Mouse (Mus musculus) heart, postnatal 4 days (tissue): Measurements from ENCODE around the gene Col6a3. TPM values are rescaled to one million over a fixed set of nuclear protein-coding genes. Genes with fewer than 3 reads are reported as not detected.

Experiments used
- DNase-seq: peaks from one replicate; pipeline ENCODE4 v3.0.0; 2021
- total RNA-seq, 2 experiments: library from RNA; stranded (reverse); gene quantifications; 2 replicates each; pipeline ENCODE4 v1.2.3; 2021

The Col6a3 gene
- total RNA-seq, 2 experiments from 2014 or later: 103 to 109 TPM

DNA sequence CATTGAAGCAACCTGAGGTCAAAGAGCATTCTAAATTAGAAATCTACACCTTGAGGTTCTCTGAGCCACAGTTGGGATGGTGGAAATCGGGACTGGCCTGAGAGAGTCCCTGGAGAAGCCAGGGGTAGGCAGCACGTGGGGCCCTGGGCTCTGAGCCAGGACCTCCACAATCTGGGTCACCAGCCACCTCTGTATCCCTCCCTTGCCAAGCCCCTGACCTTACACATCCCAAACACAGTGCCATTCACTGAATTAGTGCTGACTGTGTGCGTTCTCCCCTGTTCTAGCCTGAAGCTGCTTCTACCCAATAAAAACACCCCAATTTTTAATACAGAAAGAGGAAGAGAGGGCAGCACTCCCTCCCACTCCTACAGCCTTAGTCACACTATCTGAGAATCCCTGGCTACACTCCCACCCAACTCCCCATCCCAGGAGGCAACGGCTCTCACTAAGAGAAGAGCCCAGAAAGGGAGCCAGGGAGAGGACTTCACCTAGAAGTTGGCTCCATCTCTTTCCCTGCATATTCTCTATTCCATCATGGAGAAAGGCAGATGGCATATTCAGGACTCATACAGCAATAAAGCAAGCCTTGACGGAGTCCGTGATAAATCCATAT, 46.4 kb downstream of the Col6a3 start:
- peak; percentile 79 for DNase-seq

DNA sequence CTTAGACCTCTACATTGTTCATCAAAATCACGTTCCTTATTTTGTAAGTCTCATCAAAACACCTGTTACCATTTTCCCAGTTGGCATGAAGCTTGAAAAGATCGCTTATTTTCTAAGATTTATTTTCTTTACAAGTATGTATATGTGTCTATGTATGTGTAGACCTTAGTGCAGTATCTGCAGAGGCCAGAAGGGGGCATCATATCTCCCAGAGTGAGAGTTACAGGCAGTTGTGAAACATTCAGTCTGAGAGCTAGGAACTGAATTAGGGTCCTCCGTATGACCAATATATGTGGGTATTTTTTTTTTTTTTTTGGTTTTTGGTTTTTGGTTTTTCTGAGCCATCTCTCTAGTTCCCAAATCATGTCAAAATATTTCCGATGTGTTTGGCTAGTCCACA, 50.4 kb downstream of the Col6a3 start:
- DNase-seq: no peak

DNA sequence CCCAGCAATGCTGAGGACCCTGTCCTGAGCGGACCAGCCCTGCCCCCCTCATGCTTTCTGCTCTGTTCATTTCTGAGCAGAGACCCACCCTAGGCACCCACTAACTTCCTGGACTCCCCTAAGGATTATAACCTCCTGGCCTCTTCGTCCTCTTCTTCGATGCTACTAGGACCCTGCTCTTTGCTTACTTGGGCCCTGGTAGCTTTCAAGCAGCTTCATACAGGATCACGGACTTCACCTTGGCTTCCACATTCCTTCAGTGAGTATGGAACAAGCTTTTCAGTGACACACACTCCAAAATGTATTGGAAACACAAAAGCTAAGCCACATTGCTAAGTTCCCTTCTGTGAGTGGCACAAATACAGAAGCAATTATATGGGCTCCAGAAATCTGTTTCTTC, 52.8 kb downstream of the Col6a3 start:
- no peak for DNase-seq

DNA sequence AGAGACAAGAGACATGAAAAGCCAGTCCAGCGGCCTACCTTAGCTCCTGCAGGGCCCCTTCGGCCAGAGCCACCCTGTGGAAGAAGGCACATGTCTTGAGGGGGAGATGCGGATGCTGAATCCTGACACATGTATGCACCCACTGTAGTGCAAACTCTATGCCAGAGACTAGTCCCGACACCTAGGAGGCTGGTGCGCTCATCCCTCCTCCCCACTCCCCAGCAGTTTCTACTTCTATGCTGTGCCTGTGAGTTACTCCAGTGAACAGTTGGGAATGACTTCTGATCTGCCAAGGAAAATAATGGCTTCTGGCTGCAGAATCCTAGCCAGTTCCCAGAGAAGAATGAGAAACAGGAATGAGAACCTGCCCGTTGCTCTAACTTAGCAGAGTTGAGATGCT, 54.3 kb downstream of the Col6a3 start:
- no peak for DNase-seq

DNA sequence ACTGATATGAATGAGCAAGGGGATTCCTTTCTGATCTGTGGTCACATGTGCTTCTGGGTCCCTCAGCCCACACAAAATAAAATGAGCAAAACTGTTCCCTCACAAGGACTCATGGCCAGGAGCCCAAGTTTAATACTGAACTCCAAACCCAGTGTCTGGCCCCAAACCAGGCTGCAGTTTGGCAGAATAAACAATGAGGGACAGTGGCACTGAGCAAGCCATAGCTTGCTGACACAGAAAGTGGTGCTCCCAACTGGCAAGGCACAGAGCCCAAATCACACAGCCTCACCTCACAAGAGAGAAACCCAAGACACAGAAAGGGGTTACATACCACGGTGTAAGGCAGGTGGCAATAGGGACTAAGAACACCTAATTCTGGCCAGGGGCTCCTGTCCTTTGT, 63.3 kb downstream of the Col6a3 start:
- DNase-seq: no peak

DNA sequence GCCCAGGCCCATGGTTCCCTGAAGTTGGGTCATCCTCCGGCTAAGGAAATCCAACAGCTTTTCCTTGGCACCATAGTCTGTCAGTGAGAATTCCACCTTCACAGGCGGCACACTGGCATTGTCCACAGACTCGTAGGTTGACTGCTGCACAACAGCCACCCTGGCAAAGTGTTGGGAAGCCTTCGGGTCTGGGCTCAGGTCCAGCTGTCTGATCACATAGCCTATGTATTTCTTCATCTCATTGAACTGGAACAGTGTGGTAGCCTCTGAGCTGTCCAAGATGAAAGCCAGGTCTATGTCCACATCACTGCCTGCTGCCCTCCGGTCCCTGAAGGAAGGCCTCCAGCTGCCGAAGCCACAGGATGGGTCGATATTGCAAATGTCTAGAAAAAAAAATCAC, 64.7 kb downstream of the Col6a3 start:
- no peak for DNase-seq

DNA sequence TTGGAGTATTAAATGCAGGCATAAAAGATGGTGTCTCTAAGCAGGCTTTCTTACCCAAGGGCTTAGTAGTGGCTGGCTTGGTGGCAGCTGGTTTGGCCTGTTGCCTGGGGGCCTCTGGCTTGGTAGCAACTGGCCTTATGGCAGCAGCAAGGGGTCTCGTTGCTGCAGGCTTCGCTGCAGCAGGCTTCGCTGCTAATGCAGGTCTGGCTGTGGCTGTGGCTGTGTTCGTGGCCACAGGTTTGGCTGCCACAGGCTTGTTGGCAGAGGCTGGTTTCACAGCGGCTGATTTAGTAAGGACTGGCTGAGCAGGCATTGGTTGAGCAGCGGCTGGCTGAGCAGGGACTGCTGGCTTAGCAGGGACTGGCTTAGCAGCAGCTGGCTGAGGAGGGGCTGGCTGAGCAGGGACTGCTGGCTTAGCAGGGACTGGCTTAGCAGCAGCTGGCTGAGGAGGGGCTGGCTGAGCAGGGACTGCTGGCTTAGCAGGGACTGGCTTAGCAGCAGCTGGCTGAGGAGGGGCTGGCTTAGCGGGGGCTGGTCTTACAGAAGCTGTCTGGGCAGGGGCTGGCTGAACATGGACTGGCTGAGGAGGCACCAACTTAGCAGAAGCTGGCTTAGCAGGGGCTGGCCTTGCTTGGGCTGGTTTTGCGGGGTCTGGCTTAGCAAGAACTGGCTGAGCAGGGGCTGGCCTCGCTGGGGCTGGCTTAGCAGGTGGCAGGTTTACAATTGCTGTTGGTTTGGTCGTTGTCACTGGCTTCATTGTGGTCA, 68.1 kb downstream of the Col6a3 start:
- DNase-seq: peak; percentile 58

DNA sequence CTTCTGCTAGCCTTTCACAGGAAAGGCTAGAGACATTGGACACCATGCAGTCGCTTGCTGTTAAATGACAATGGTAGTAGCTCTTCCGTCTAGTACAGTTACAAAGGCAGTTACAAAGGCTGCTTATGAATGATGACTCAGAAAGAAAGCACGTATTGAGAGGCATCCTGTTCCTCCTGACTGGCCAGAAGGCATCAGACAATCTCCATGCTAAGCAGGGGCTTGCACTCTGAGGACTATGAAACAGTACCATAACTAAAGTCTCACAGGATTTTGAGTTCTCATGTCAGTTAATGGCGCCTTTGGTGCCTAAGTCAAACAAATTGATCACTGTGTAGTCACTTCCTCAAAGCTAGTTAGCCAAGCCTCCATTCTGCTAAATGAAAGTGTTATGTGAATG, 72.6 kb downstream of the Col6a3 start:
- no peak for DNase-seq

DNA sequence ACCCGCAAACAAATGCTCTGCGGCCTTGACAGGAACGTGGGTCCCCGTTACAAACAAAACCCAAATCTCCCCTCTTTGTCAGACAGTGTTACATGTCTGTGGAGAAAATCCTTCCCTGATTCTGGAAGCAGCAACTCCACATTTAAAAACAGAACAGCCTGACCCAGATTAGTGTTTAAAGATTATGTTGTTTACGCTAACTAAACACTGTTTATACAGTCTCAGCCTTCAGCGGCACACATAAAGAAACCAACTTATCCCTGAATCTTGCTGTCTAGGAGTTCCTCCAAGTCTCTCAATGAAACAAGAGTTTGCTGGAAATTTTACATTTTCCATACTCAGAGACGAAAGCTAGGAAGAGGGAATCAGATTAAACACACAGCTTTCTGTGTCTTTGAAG, 73.7 kb downstream of the Col6a3 start:
- no peak for DNase-seq

DNA sequence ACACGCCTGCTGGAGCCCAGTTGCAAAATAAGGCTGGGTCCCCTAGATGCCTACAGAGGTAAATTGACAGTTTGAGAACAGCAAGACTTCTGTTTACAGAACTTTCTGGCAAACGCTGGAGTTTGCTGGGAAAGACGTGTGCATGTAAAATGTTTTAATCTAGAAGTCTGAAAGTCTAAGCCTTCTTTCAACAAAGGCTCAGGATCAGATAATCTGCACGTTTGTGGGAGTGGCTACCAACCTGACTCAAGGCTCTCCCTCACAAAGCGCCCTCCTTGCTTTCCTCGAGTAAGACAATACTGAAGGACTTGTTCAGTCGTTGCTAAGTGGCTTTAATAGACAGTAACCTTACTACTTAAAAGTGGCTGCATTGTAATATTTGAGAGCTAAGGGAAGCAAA, 74.5 kb downstream of the Col6a3 start:
- DNase-seq: no peak

DNA sequence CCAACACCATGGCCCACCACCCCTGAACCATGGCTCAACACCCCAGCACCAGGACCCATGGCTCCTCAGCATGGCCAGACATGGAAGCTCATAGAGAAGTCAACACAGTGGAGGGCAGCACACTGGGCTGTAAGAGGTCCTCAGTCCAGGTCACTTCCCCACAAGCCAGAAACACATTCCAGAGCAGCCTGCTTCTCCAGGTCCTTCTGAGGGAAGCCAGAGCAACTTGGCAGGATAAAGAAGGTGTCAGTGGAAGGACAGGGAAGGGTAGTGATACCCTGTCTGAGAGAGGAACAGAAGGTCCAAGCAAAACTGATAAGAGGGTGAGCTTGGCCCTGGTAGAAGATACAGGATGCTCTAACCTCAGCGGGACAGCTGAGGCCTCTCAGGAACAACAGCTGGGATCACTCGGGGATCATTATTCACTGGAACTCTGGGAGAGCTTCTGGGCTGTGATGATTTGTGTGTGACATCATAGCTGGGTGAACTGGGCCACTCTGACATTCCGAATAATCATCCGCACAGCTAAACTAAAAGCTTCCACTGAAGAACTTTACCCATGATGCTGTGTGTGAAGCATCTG, 85.6 kb downstream of the Col6a3 start:
- peak; percentile 38 for DNase-seq

DNA sequence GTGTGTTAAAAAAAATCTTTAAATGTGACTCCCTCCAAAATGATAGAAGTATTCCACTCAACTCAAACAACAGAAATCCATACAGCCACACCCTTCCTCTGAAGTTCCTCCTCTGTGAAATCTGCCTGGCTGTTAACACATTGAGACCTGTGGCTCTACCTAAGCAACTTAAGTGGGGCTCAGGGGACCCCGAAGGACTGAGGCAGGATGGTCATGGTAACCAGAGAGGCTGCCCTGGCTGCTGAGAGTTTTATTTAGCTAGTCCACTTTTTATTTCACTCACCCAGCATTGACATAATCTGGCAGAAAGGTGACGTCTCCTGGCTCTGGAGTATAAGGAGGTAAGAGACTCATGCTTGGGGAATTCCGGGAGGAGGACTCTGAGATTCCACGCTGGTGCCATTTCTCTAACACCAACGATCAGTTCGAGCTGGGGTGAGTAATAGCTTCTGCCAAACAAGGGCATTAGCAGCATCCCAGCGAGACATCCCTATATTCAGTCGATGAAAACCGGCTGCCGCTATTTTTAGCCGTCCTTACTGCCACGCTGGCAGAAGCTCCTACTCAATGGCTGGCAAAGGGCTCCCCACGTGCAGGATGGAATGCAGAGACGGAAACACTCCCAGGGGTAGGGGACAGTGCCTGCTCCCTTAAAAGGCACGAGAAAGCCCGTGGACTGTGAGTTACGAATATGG, 89.8 kb downstream of the Col6a3 start:
- DNase-seq: peak; percentile 79

DNA sequence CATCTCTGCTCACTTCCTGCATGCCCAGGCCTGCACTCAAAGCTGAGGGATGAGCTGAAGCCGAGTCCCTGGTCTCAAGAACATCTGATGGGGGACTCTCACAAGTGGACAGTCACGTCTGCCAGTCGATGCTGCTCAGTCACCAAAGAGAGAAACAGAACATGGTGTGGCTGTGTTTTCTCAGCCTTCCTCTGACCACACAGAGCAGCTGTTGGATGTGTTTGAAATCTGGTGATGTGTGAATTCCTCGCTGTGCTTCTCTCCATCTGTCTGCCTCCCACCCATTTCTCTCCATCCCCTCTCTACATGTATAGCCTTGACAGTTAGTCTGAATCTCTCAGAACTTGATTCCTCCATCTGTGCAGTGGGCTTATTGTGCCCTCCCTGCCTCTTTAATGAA, 92.5 kb downstream of the Col6a3 start:
- peak; percentile 12 for DNase-seq

DNA sequence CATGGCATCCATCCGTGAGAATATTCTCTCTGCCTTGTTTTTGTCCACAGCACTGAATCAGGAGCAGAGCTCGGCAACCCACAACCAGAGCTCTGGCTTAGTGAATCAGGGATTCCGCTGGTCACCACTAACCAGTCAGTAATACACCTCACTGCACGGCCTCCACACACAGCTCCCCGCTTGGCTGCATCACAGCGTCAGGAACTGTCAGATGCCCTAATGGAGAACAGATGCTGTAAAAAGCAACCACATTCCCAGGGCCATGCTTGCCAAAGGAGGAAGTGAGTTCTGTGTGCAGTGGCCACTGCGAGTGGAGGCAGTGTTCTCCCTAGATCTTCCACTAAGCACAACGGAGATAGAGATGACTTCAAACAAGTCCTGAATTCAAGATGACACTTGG, 93.6 kb downstream of the Col6a3 start:
- peak; percentile 60 for DNase-seq

DNA sequence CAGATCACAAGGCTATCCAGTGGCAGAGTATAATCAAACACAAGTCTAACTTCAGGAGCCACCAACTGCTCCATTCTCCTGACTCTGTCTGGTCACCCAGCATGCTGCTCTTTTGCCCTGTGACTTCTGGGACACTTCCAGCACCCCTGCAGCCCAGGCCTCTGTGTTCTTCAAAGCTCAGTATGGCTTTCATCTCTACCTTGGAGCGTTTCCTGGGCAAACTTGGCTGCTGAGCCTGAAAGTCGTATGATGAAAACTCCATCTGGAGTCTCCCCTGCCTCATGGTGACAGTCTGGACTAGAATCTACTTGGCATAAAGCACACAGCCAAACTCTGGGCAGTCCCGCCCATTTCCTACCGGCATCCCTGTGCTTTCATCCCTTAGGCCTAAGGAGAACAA, 95.2 kb downstream of the Col6a3 start:
- no peak for DNase-seq

DNA sequence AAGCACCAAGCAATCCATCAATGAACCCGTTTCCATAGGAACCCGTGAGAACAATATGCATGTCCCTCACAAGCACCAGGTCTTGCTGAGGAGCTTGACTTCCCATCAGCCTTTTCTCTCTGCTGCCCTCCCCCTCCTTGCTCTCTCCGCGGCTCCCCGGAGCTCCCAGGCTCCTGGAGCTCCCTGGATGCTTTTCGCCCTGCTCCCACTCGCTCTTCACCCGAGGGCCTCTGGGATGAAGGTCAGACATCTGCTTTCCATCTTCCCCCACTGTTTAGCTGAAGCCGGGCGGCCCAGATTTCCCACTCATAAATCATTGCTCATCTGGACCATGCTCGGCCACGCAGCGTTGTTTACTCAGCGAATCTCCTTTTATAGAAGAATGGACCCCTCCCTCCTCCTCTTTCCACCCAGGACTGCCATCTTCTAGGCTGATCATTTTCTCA, 99.8 kb downstream of the Col6a3 start:
- peak; percentile 63 for DNase-seq

DNA sequence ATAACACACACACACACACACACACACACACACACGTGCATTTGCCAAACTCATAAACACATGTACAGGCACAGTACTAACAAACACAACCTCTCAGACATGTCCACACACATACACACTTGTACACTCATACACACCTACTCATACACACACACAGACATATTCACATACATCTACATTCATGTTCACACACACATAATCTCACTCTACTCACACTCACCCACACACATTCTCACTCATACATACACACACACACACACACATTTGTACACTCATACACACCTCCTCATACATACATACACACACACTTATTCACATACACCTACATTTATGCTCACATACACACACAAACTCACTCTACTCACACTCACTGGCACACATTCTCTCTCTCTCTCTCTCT, 100.3 kb downstream of the Col6a3 start:
- no peak for DNase-seq

DNA sequence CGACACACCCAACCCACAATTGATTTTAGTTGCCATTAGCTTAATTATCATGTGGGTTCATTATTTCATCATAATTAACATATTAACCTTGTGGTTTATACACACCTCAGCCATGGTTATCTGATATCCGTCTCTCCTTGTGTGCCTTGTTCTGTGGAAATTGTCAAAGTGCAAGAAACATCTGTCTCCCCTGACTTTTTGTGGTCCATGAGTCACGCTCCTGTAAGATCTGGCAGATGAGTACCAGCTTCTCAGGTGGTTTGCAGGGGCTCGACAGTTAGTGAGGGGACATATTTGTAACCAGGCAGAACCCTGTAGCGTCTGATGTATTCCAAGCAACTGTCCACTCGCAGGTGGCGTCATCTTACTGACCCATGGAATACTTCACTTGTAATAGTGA, 101.1 kb downstream of the Col6a3 start:
- DNase-seq: no peak

DNA sequence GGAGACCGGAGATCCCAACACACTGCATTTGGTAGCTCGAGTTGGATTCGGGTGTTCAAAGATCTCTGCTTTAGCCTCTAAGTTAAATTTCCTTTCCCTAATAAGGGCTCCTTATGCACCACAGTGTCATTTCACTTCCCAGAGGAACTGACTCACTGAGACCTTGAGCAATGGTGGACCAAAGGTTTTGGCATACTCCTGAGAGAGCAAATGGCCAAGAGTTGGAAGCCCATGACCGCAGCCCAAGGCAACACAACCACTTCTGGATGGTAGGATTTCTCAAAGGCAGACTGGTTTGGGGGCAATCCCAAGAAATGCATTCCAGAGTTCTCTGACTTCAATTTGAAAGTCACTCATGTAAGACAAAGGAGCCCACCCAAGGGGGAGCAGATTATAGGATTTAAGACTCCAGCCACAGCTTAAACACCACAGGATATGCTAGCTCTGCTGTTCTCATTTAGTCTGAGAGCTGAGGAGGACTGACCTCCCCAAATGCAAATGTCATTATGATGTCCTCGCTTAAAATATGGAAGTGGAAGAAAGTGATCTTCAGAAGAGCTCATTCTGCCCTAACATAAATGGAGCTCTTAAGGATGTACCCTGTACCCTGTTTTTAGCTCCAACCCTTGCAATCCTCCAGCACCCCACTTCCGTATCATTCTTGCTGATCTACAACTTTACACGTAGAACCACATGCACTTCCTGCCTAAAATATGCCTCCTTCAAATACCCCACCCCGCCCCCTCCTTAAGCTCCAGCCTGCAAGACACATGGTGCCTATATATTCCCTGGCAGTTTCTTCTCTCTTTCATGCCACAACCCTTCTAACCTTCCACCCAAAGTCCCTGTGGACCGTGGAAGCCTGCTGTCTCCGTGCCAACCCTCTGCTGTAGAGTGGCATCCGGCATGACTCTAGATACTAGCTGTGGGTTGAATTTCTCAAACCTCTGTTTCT, 103.3 kb downstream of the Col6a3 start:
- no peak for DNase-seq

DNA sequence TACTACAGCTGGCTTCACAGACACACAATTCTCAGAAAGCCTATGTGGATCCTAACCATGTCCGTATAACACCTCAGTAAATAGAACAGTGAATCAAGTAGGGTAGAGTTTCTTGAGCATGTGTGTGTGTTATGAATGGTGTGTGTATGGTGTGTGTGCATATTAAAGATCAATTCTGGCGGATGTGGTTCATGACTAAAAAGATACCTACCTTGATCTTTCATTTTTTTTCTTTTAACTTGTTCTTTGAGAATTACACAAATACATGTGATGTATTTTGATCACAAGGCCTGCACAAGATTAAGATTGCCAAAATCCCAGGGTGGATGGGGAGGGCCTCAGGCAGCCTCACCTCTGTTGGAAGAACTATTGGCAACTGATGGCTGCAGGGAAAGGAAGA, 104.9 kb downstream of the Col6a3 start:
- no peak for DNase-seq

DNA sequence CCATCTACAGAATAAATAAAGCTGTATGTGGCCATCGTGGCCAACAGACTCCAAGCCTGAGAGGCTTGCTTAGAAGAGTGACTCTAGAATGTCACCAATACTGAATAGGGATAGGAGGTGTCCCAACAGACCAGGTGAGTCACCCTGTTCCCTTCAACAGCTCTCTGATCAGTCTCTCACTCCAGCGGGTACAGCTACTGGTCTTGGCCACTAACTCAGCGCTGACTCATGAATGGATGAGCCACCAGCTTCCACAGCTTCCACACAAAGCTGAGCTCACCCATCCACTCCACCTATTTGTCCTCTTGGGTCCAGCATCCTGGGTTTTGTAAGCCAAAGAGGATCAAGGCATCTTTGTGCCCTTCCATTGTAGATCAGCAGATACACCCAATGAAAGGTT, 114.3 kb downstream of the Col6a3 start:
- DNase-seq: no peak

DNA sequence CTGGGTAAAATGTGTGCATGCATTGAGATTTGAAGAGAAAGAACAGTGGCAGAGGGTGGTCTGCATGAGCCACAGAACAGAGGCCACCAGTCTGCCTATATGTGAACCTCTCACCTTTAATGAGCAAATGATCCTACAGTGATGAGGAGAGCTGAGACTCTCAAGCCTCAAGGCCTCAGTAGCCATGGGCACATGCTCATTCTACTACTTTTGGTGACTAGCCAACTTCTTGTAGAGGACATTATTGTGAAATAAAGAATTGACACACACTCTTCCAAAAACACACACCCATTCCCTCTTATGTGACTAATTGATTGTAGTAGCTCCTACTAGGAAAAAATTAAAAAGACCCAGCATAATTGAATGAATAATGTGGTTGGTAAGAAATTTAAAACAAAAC, 120.0 kb downstream of the Col6a3 start:
- no peak for DNase-seq
